Mouse (Mus musculus) ovary, adult 18-20 months (tissue): ENCODE data around the gene Dpp7.

ENCODE experiments used
- DNase-seq: peaks from one replicate; pipeline ENCODE4 v3.0.0; 2022; ENCODE audit warnings: low spot score, mixed read lengths

The Dpp7 gene

DNA sequence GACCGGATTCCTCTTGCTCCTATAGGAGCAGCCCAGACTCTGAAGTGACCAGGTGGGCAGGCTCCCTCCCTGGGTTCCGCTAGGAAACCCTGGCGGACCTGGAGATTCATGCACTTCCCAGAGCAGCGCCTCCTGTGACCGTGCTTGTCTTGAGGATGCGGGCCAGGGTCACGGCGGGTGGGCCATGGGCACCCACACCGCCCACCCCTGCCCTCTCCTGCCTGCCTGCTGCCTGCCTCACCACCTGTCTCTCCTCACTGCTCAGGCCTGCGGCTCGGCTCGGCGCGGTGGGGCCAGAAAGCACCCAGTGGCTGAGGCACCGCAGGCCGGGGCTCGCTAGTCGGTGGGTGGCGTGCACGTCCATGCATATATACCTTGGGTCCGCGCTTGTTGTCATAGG is 45.2 kb downstream of the Dpp7 start:
- no peak for DNase-seq

DNA sequence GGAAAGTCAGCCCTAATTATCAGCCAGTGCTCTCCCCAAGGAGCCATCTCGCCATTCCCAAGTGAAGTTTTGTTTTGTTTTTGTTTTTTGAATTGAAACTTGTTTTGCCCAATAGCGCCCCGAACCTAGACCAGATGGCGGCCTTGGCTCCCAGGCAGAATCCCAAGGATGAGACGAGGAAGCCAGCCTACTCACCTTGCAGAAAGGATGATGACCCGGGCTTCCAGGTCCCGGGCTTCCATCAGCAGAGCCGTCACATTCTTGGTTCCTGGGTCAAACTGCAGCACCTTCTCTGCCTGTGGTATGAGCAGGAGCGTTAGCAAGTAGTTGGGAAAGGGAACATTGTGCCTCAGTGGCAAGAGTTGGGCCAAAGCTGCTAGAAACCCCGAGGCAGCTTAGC is 46.0 kb downstream of the Dpp7 start:
- DNase-seq = no peak

DNA sequence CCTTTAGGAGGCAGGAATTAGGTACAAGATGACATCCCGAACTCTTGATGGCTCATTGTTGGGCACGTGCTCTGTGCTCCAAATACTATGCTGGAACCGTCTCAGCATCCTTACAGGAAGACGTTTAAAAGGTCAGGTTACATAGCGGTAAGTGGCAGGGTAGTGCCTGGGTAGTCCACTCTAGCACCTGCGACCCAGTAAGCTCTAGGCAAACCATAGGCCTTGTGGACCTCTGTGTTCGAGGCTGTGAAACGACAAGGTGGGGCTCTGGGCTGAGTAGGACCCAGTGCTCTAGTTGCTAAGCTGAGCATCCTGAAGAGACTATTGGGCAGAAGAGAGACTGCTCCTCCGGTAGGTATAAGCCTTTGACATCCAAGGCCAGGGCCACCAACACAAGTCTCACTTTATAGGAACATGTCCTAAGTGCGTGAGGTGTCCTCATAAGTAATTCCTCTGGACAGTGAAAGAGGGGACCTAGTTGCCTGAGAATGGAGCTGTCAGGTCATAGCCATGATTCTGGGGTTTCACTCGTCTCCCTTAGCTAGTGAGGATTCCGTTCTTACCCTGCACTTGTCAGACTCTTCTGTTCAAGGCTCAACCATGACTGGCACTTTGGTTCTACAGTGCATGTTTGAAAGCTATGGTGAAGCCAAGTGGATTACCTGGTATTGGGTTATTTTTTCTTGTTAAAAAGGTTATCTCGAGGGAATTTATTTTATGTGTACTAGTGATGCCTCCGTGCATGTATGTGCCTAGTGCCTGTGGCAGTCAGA is 50.4 kb downstream of the Dpp7 start:
- DNase-seq = no peak

DNA sequence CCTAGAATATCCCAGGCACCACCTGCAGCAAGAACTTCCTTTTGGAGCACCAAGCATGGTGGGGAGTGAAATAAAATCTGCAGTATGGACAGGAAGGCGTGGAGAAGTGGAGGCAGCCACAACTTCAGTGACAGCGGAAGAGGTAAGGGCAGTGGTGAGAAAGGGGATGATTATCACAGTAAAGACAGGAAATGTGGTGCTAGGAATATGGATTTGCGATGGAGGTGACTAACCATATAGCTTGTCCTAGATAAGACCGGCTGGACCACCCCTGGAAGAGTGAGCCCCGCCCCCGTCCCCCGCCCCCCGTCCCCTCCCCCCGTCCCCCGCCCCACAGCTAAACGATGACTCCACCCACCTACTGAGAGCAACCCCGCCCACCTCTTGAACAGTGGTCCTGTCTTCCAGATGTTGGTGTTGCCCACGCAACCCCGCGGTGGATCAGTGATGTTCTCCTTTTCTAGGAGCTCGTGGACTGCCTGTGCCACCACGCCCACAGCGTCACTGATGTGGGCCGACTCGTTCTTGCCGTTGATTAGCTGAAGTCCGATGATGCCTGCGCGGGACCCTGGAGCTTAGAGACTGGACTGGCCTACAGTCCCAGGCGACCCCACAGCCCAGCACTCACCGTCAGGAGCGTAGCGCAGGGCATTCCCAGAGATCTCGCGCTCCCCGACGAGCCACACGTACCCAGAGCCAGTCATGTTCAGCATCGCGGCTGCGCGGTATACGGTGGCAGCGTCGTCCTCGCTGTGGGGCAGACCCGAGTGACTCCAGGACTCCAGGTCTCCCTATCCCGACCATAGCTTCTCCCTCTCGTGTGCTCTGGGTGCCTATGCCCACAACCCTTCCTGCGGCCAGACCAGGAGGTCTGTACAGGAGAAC is 51.3 kb downstream of the Dpp7 start:
- no peak for DNase-seq

DNA sequence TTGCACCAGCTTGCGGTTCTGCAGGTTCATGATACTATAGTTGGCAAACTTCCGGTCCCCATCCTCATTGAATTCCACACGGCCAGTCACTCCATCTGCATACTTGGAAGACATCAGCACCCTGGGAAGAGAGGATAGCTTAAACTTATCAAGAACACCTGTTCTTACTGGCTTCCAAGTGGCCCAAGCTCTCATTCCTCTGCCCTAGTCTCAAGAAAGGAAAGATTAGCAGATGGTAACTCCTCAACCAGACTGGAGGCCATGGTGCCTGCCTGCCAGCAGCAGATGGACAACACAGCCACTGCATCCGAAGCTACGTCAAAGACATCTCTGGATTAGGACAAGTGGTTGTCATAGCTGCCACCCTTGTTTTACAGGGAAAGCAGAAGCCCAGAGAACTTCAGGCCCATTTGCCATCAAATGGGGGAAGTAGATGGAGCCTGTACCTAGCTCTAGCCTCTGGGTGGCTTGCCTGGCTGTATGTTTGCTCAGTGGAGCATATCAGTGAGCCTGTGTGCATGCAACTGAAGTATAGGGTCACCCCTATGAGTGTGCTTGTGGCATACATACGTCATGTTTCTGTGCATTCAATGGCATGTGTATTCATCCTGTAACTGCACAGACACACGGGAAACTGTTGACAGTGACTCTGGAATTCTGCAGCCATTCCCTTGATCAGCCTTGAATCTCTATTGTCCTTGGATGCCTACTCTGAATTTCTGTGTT is 52.1 kb downstream of the Dpp7 start:
- no peak for DNase-seq

DNA sequence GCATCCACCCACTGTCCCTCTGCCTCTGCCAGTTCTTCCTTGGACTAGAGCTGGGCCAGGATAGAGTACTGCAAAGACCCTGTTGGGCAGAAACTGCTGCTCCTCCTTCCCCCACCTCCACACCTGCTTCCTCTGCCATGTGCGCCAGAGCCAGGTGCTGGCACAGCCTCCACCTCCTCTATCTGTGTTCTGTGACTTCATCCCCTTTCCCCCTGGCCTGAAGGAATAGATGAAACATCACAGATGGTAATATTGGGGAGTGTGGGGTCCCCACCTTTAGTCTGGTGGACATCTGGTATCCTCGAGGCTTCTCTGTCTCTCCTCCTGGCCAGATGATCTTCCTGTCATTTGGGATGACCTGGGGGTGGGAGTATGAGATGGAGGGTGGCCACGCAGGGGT is 52.7 kb downstream of the Dpp7 start:
- no peak for DNase-seq
